28 mouse cellular contexts compared by ENCODE assay signal in the genomic region with DNA sequence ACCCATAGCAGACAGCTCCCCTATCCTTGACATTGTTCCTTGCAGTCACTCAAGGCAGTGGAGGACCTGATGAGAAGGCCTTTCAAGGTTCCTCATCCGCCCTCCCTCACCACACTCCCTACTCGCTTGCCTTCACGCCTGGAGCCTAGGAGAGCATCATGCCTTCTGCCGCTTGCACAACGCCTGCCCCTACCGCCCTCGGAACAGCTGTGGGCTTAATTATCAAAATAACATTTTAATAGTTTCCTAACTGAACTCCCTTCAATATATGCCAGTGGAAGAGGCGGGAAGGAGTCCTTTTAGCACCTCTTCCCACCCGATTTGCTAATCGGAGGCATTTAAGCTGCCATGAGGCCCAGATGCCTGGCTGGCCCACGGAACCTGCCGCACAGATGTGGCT.
A peak's percentile ranks its signal among the peaks of the same experiment; 100 is the strongest.
DNase-seq lines count a peak whose midpoint lies in the region; ATAC-seq and TF ChIP-seq lines count a peak whose summit lies in the region.
"Had no signal": no experiment of that assay in that cellular context is flagged by ENCODE, and none has a peak within 500 bp of the region (broad histone marks: within the 10 kb centered on the region; RNA-seq: fewer than 3 reads in every experiment).

No protein-coding gene starts in this region.

- TF ChIP-seq CTCF in layer of hippocampus, adult 2 months (conservative IDR thresholded peaks at IDR 0.05): no peak

- no peak overlapping the region for H3K4me3 ChIP-seq in layer of hippocampus, adult 2 months
- H3K4me3 ChIP-seq: embryonic facial prominence, embryonic 13.5 days; forebrain, embryonic 10.5 days; forebrain, embryonic 13.5 days; heart, embryonic 12.5 days; heart, embryonic 15.5 days; hindbrain, embryonic 10.5 days; hindbrain, embryonic 13.5 days had no signal

- no peak overlapping the region for H3K27ac ChIP-seq in layer of hippocampus, adult 2 months
- H3K27ac ChIP-seq: embryonic facial prominence, embryonic 13.5 days; forebrain, embryonic 10.5 days; forebrain, embryonic 13.5 days; heart, embryonic 15.5 days; hindbrain, embryonic 10.5 days; hindbrain, embryonic 13.5 days had no signal

- peak; percentile 46 to 81 for DNase-seq in layer of hippocampus, adult 18-20 months (ENCODE audit: low spot score in 2 of 2)
- no peak for DNase-seq in layer of hippocampus, postnatal 25 days (ENCODE audit: extremely low spot score in 1 of 2, low spot score in 1 of 2)
- peak; percentile 45 to 59 for DNase-seq in layer of hippocampus, adult 2 months (ENCODE audit: low spot score in 2 of 2)
- peak; percentile 67 for DNase-seq in layer of hippocampus, adult 9-11 months
- no peak for DNase-seq in ovary, adult 18-20 months (ENCODE audit: low spot score)
- no peak for DNase-seq in gastrocnemius, postnatal 14 days
- DNase-seq: adrenal gland, postnatal 10 days; adrenal gland, postnatal 36 days; B cell, adult 2 months; cerebellum, adult 11 months; cerebellum, adult 2 months; cerebellum, adult 9-11 months; cerebellum, postnatal 25 days; gastrocnemius, postnatal 10 days; heart, adult 18-20 months; heart, postnatal 10 days; heart, postnatal 36 days had no signal

- intact Hi-C loops in gastrocnemius, postnatal 14 days (cut with DNase I; ENCODE audit: low total_unique reads): no loop called here

- no peak for ATAC-seq in erythroblast, adult 5-6 weeks (replicated peaks; ENCODE audit: low FRiP score, poor library complexity, severe bottlenecking)
- ATAC-seq: forebrain, embryonic 13.5 days; forebrain, embryonic 16.5 days; hindbrain, embryonic 16.5 days; Patski had no signal

Comparison
In these comparisons a context has a peak if more than half of its experiments do, and no peak if none do; other contexts are left out.
1. DNase-seq: peak in layer of hippocampus, adult 18-20 months (2 of 2), layer of hippocampus, adult 2 months (2 of 2) and layer of hippocampus, adult 9-11 months (single experiment); none in layer of hippocampus, postnatal 25 days (0 of 2), ovary, adult 18-20 months (single experiment) and gastrocnemius, postnatal 14 days (single experiment).